Mouse (Mus musculus): Measurements from ENCODE around the gene Gsto1.

Gene Gsto1

GRCm38 (mm10) chr19:47857957-47858942, 3.5 kb downstream of the Gsto1 start:
- DNase-seq (ENCODE audit: low read depth, low spot score), result no peak

GRCm38 (mm10) chr19:47859180-47859579, 4.4 kb downstream of the Gsto1 start:
- DNase-seq (ENCODE audit: low read depth, low spot score), result no peak

- DNase-seq (ENCODE audit: low read depth, low spot score), result no peak
These were observed 7.8 kb downstream of the Gsto1 start for GRCm38 (mm10) chr19:47862581-47862980.

- DNase-seq (ENCODE audit: low read depth, low spot score), result no peak
These were observed 9.3 kb downstream of the Gsto1 start for GRCm38 (mm10) chr19:47864051-47864450.

- DNase-seq (ENCODE audit: low read depth, low spot score), result no peak
These were observed 10.0 kb downstream of the Gsto1 start for GRCm38 (mm10) chr19:47864721-47865120.

- peak; percentile 78 for DNase-seq (ENCODE audit: low read depth, low spot score)
These were observed 10.7 kb downstream of the Gsto1 start, which contains the start of gene Gsto2 for GRCm38 (mm10) chr19:47865353-47865947. TSS of gene Gsto2 (plus strand) at chr19:47865534.

- no peak for DNase-seq (ENCODE audit: low read depth, low spot score)
These were observed 12.9 kb downstream of the Gsto1 start for GRCm38 (mm10) chr19:47867628-47868175.

GRCm38 (mm10) chr19:47868951-47869350, 14.2 kb downstream of the Gsto1 start:
- no peak for DNase-seq (ENCODE audit: low read depth, low spot score)

GRCm38 (mm10) chr19:47869516-47869915, 14.7 kb downstream of the Gsto1 start:
- DNase-seq (ENCODE audit: low read depth, low spot score), result no peak

- DNase-seq (ENCODE audit: low read depth, low spot score), result no peak
These were observed 15.4 kb downstream of the Gsto1 start for GRCm38 (mm10) chr19:47870102-47870666.

GRCm38 (mm10) chr19:47871515-47871914, 16.7 kb downstream of the Gsto1 start:
- no peak for DNase-seq (ENCODE audit: low read depth, low spot score)

GRCm38 (mm10) chr19:47876252-47876651, 21.5 kb downstream of the Gsto1 start:
- no peak for DNase-seq (ENCODE audit: low read depth, low spot score)

- no peak for DNase-seq (ENCODE audit: low read depth, low spot score)
These were observed 26.8 kb downstream of the Gsto1 start for GRCm38 (mm10) chr19:47881538-47881937.

GRCm38 (mm10) chr19:47882151-47882881, 27.5 kb downstream of the Gsto1 start:
- peak; percentile 66 for DNase-seq (ENCODE audit: low read depth, low spot score)

- no peak for DNase-seq (ENCODE audit: low read depth, low spot score)
These were observed 28.1 kb downstream of the Gsto1 start for GRCm38 (mm10) chr19:47882882-47883254.

GRCm38 (mm10) chr19:47884296-47885085, 29.7 kb downstream of the Gsto1 start:
- DNase-seq (ENCODE audit: low read depth, low spot score), result no peak

- DNase-seq (ENCODE audit: low read depth, low spot score), result no peak
These were observed 30.5 kb downstream of the Gsto1 start for GRCm38 (mm10) chr19:47885191-47885743.

- no peak for DNase-seq (ENCODE audit: low read depth, low spot score)
These were observed 31.1 kb downstream of the Gsto1 start for GRCm38 (mm10) chr19:47885886-47886285.

GRCm38 (mm10) chr19:47886617-47887016, 31.8 kb downstream of the Gsto1 start:
- no peak for DNase-seq (ENCODE audit: low read depth, low spot score)

- DNase-seq (ENCODE audit: low read depth, low spot score), result no peak
These were observed 32.6 kb downstream of the Gsto1 start for GRCm38 (mm10) chr19:47887417-47887816.
